Mouse (Mus musculus) brown adipose tissue, adult 24 weeks (tissue): ENCODE measurements around the gene Gm5751. TPM values are rescaled to one million over a fixed set of nuclear protein-coding genes. Genes with fewer than 3 reads are reported as not detected.

Experiments used
- polyA plus RNA-seq: library from polyadenylated mRNA; stranded (reverse); fragments of >200 nt; gene quantifications from 2 replicates; pipeline ENCODE4 v1.2.4, GENCODE M21; 2012; ENCODE audit not compliant: missing spikeins, insufficient read depth, insufficient read length

Gm5751 gene
- polyA plus RNA-seq, 1 experiment = not detected

Other genes with a start within 250 kb of the Gm5751 start
- gene Ssxb8, start 183.4 kb upstream of the Gm5751 start, polyA plus RNA-seq = not detected in 2 replicates
- not detected in 2 replicates for gene Ssx9, start 125.8 kb upstream of the Gm5751 start, polyA plus RNA-seq
- gene Ssxb5, start 70.6 kb upstream of the Gm5751 start, polyA plus RNA-seq = not detected in 2 replicates
- gene Gm6592, start 30.3 kb upstream of the Gm5751 start, polyA plus RNA-seq = not detected in 2 replicates
- 0.52 TPM in 1 of 2 replicates, not detected in the other for gene B630019K06Rik, start 18.1 kb downstream of the Gm5751 start, polyA plus RNA-seq
- not detected in 2 replicates for gene Fthl17b, start 88.7 kb downstream of the Gm5751 start, polyA plus RNA-seq
- not detected in 2 replicates for gene Fthl17c, start 102.3 kb downstream of the Gm5751 start, polyA plus RNA-seq
- not detected in 2 replicates for gene Fthl17d, start 112.5 kb downstream of the Gm5751 start, polyA plus RNA-seq
- not detected in 2 replicates for gene Fthl17e, start 159.2 kb downstream of the Gm5751 start, polyA plus RNA-seq
- gene Fthl17f, start 188.8 kb downstream of the Gm5751 start, polyA plus RNA-seq = not detected in 2 replicates
- gene 4930402K13Rik, start 230.3 kb downstream of the Gm5751 start, polyA plus RNA-seq = not detected in 2 replicates